Mouse (Mus musculus) testis, adult 2 months (tissue): ENCODE measurements around the gene Prr29. TPM values are rescaled to one million over a fixed set of nuclear protein-coding genes. Genes with fewer than 3 reads are reported as not detected.

ENCODE experiments used
- H3K27ac ChIP-seq: fragments of 200-500 bp; 2 replicates; pipeline ENCODE4 v1.5.1; 2012; ENCODE audit warnings: low read depth, low read length; ENCODE audit not compliant: control insufficient read depth, insufficient read depth
- H3K27me3 ChIP-seq: fragments of 200-500 bp; 2 replicates; pipeline ENCODE4 v1.6.1; 2012; ENCODE audit warnings: mild to moderate bottlenecking, low read length, moderate library complexity; ENCODE audit not compliant: control insufficient read depth, insufficient read depth
- H3K36me3 ChIP-seq: fragments of 200-500 bp; 2 replicates; pipeline ENCODE4 v1.6.1; 2012; ENCODE audit warnings: mild to moderate bottlenecking, low read length; ENCODE audit not compliant: control insufficient read depth, insufficient read depth
- H3K4me1 ChIP-seq: fragments of 200-500 bp; 2 replicates; pipeline ENCODE4 v1.6.1; 2012; ENCODE audit warnings: low read length; ENCODE audit not compliant: control insufficient read depth, insufficient read depth
- H3K4me3 ChIP-seq: fragments of 200-500 bp; 2 replicates; pipeline ENCODE4 v1.5.1; 2012; ENCODE audit warnings: low read depth, mild to moderate bottlenecking, low read length, moderate library complexity, mixed read lengths; ENCODE audit not compliant: control insufficient read depth
- CTCF ChIP-seq: fragments of 200-500 bp; IDR thresholded peaks from 2 replicates; pipeline ENCODE4 v1.5.1; 2012; ENCODE audit warnings: low read depth, mild to moderate bottlenecking, inconsistent platforms, low read length, moderate library complexity; ENCODE audit not compliant: control insufficient read depth, insufficient read depth, insufficient replicate concordance
- POLR2A ChIP-seq: fragments of 200-500 bp; IDR thresholded peaks from 2 replicates; pipeline ENCODE4 v1.6.1; 2012; ENCODE audit warnings: low read depth, mild to moderate bottlenecking, inconsistent platforms, low read length, moderate library complexity; ENCODE audit not compliant: control insufficient read depth
- polyA plus RNA-seq: library from polyadenylated mRNA; depleted of rRNA; stranded (reverse); fragments of >200 nt; gene quantifications from 2 replicates; pipeline ENCODE4 v1.2.3, GENCODE M21; 2012; rRNA removed

Prr29 gene
- 0.40 and 0.49 TPM in 2 replicates for polyA plus RNA-seq

GRCm38 (mm10) chr11:106365366-106365765, at the start of gene Prr29:
Gene Prr29, plus strand, starts transcription at chr11:106365472.
- Histone ChIP-seq H3K27me3 (no peaks in the 10 kb centered on the region), H3K36me3 (no peaks in the 10 kb centered on the region), H3K4me1 (peaks cover 2% of the 10 kb centered on the region; the same call in 1 of the 2 replicates), H3K4me3 (no peak within 1 kb of the TSS), H3K27ac (no peak within 1 kb of the TSS)
- TF ChIP-seq CTCF (no peak), POLR2A (no peak)

- no peaks in the 10 kb centered on the region for H3K27me3 ChIP-seq
- H3K27ac ChIP-seq, result no peak overlapping the region
- TF ChIP-seq POLR2A (no peak), CTCF (no peak)
- no peak overlapping the region for H3K4me3 ChIP-seq
- no peaks in the 10 kb centered on the region for H3K36me3 ChIP-seq
- H3K4me1 ChIP-seq, result no peaks in the 10 kb centered on the region
These were observed 48.9 kb upstream of the Prr29 start for GRCm38 (mm10) chr11:106316416-106316815.

- Histone ChIP-seq H3K4me1 (no peaks in the 10 kb centered on the region), H3K27ac (no peak overlapping the region), H3K27me3 (no peaks in the 10 kb centered on the region), H3K4me3 (no peak overlapping the region), H3K36me3 (no peaks in the 10 kb centered on the region)
- TF ChIP-seq POLR2A (no peak), CTCF (no peak)
These were observed 47.5 kb upstream of the Prr29 start for GRCm38 (mm10) chr11:106317801-106318200.

GRCm38 (mm10) chr11:106318406-106319366, 46.6 kb upstream of the Prr29 start:
- no peaks in the 10 kb centered on the region for H3K36me3 ChIP-seq
- H3K4me3 ChIP-seq, result no peak overlapping the region
- H3K27ac ChIP-seq, result no peak overlapping the region
- no peaks in the 10 kb centered on the region for H3K27me3 ChIP-seq
- no peaks in the 10 kb centered on the region for H3K4me1 ChIP-seq
- no peak for TF ChIP-seq POLR2A

- no peak overlapping the region for H3K27ac ChIP-seq
These were observed 40.4 kb upstream of the Prr29 start for GRCm38 (mm10) chr11:106324858-106325257.

GRCm38 (mm10) chr11:106325566-106326206, 39.6 kb upstream of the Prr29 start:
- TF ChIP-seq POLR2A (no peak), CTCF (peak; percentile 64; the same call in 1 of the 2 replicates)
- H3K4me1 ChIP-seq, result peaks cover 4% of the 10 kb centered on the region
- H3K27ac ChIP-seq, result no peak overlapping the region
- no peaks in the 10 kb centered on the region for H3K36me3 ChIP-seq
- H3K27me3 ChIP-seq, result no peaks in the 10 kb centered on the region
- H3K4me3 ChIP-seq, result no peak overlapping the region

More at GRCm38 (mm10) chr11:106324858-106325257, 40.4 kb upstream of the Prr29 start:
- H3K36me3 ChIP-seq, result no peaks in the 10 kb centered on the region
- no peak overlapping the region for H3K4me3 ChIP-seq
- H3K4me1 ChIP-seq, result peaks cover under 1% of the 10 kb centered on the region; the same call in 1 of the 2 replicates
- H3K27me3 ChIP-seq, result no peaks in the 10 kb centered on the region
- TF ChIP-seq POLR2A (no peak), CTCF (no peak)

- Histone ChIP-seq H3K36me3 (no peaks in the 10 kb centered on the region), H3K27me3 (no peaks in the 10 kb centered on the region), H3K4me3 (no peak overlapping the region), H3K27ac (no peak overlapping the region), H3K4me1 (peaks cover 4% of the 10 kb centered on the region)
- TF ChIP-seq POLR2A (no peak), CTCF (no peak)
These were observed 38.8 kb upstream of the Prr29 start for GRCm38 (mm10) chr11:106326475-106326874.
